28 mouse cellular contexts compared by ENCODE assay signal in genomic region chr6:39896500-39896899, GRCm38 (mm10). TPM values are rescaled to one million over a fixed set of nuclear protein-coding genes. Genes with fewer than 3 reads are reported as not detected.
DNase-seq lines count a peak whose midpoint lies in the region; ATAC-seq and TF ChIP-seq lines count a peak whose summit lies in the region.
"Had no signal": no experiment of that assay in that cellular context is flagged by ENCODE, and none has a peak within 500 bp of the region (broad histone marks: within the 10 kb centered on the region; RNA-seq: fewer than 3 reads in every experiment).

No protein-coding gene starts in this region.

- no peaks in the 10 kb centered on the region for H3K27me3 ChIP-seq in forebrain, embryonic 13.5 days
- no peaks in the 10 kb centered on the region for H3K27me3 ChIP-seq in forebrain, embryonic 12.5 days
- no peaks in the 10 kb centered on the region for H3K27me3 ChIP-seq in hindbrain, embryonic 13.5 days
- no peaks in the 10 kb centered on the region for H3K27me3 ChIP-seq in hindbrain, embryonic 10.5 days (ENCODE audit: insufficient read depth, poor library complexity, severe bottlenecking)
- no peaks in the 10 kb centered on the region for H3K27me3 ChIP-seq in hindbrain, embryonic 14.5 days (ENCODE audit: control insufficient read depth, insufficient read depth, low read length)
- H3K27me3 ChIP-seq in lung, postnatal 0 days (replicated peaks; ENCODE audit: insufficient read depth, low read length) = no peaks in the 10 kb centered on the region
- H3K27me3 ChIP-seq: embryonic facial prominence, embryonic 13.5 days; heart, embryonic 15.5 days; limb, embryonic 15.5 days had no signal

- H3K4me2 ChIP-seq in forebrain, embryonic 13.5 days = peak overlapping the region; percentile 16; the same call in 1 of the 2 replicates
- H3K4me2 ChIP-seq in forebrain, embryonic 12.5 days = no peak overlapping the region
- H3K4me2 ChIP-seq in hindbrain, embryonic 13.5 days = no peak overlapping the region
- no peak overlapping the region for H3K4me2 ChIP-seq in hindbrain, embryonic 14.5 days (replicated peaks)
- H3K4me2 ChIP-seq in lung, postnatal 0 days (replicated peaks; ENCODE audit: low read depth, low read length) = no peak overlapping the region
- H3K4me2 ChIP-seq: embryonic facial prominence, embryonic 13.5 days; heart, embryonic 15.5 days; limb, embryonic 15.5 days had no signal

- 32% methylated on average over 3 of the region's 3 CpGs for WGBS in forebrain, embryonic 13.5 days
- 29% methylated on average over 3 of the region's 3 CpGs for WGBS in forebrain, embryonic 12.5 days
- WGBS in hindbrain, embryonic 13.5 days = 21% methylated on average over 3 of the region's 3 CpGs
- 61% methylated on average over 3 of the region's 3 CpGs for WGBS in hindbrain, embryonic 10.5 days
- WGBS in hindbrain, embryonic 14.5 days = 28% methylated on average over 3 of the region's 3 CpGs
- 86% methylated on average over 3 of the region's 3 CpGs for WGBS in lung, postnatal 0 days

- H3K4me3 ChIP-seq in forebrain, embryonic 13.5 days = no peak overlapping the region
- no peak overlapping the region for H3K4me3 ChIP-seq in forebrain, embryonic 12.5 days (replicated peaks)
- no peak overlapping the region for H3K4me3 ChIP-seq in hindbrain, embryonic 13.5 days
- H3K4me3 ChIP-seq in hindbrain, embryonic 10.5 days = no peak overlapping the region
- no peak overlapping the region for H3K4me3 ChIP-seq in hindbrain, embryonic 14.5 days (replicated peaks; ENCODE audit: low read length)
- H3K4me3 ChIP-seq in lung, postnatal 0 days (ENCODE audit: low read depth, low read length) = no peak overlapping the region
- H3K4me3 ChIP-seq: embryonic facial prominence, embryonic 13.5 days; heart, embryonic 10.5 days; heart, embryonic 15.5 days; limb, embryonic 10.5 days; limb, embryonic 15.5 days had no signal

- peaks cover 20% of the 10 kb centered on the region for H3K4me1 ChIP-seq in forebrain, embryonic 13.5 days
- peaks cover 23% of the 10 kb centered on the region for H3K4me1 ChIP-seq in forebrain, embryonic 12.5 days
- peaks cover 17% of the 10 kb centered on the region for H3K4me1 ChIP-seq in hindbrain, embryonic 13.5 days (replicated peaks)
- peaks cover 19% of the 10 kb centered on the region; the same call in 1 of the 2 replicates for H3K4me1 ChIP-seq in hindbrain, embryonic 10.5 days (replicated peaks)
- H3K4me1 ChIP-seq in hindbrain, embryonic 14.5 days (replicated peaks; ENCODE audit: control insufficient read depth, insufficient read depth, low read length) = peaks cover 18% of the 10 kb centered on the region; the same call in 1 of the 2 replicates
- no peaks in the 10 kb centered on the region for H3K4me1 ChIP-seq in lung, postnatal 0 days (ENCODE audit: insufficient read depth, low read depth, low read length)
- H3K4me1 ChIP-seq: embryonic facial prominence, embryonic 13.5 days; heart, embryonic 10.5 days; heart, embryonic 15.5 days; limb, embryonic 10.5 days; limb, embryonic 15.5 days had no signal

- H3K9ac ChIP-seq in forebrain, embryonic 13.5 days = no peak overlapping the region
- H3K9ac ChIP-seq in forebrain, embryonic 12.5 days = no peak overlapping the region
- no peak overlapping the region for H3K9ac ChIP-seq in hindbrain, embryonic 13.5 days
- H3K9ac ChIP-seq in hindbrain, embryonic 14.5 days = no peak overlapping the region
- H3K9ac ChIP-seq in lung, postnatal 0 days (replicated peaks; ENCODE audit: low read depth) = no peak overlapping the region
- H3K9ac ChIP-seq: embryonic facial prominence, embryonic 13.5 days; heart, embryonic 15.5 days; limb, embryonic 15.5 days; liver, embryonic 14.5 days had no signal

- no peaks in the 10 kb centered on the region for H3K9me3 ChIP-seq in forebrain, embryonic 13.5 days (replicated peaks)
- H3K9me3 ChIP-seq in forebrain, embryonic 12.5 days = no peaks in the 10 kb centered on the region
- H3K9me3 ChIP-seq in hindbrain, embryonic 13.5 days = no peaks in the 10 kb centered on the region
- no peaks in the 10 kb centered on the region for H3K9me3 ChIP-seq in hindbrain, embryonic 10.5 days
- no peaks in the 10 kb centered on the region for H3K9me3 ChIP-seq in hindbrain, embryonic 14.5 days (ENCODE audit: control insufficient read depth, low read length)
- H3K9me3 ChIP-seq in lung, postnatal 0 days (ENCODE audit: low read length) = no peaks in the 10 kb centered on the region
- H3K9me3 ChIP-seq: embryonic facial prominence, embryonic 13.5 days; G1E; heart, embryonic 10.5 days; heart, embryonic 15.5 days; limb, embryonic 10.5 days; limb, embryonic 15.5 days had no signal

- DNase-seq in hindbrain, embryonic 10.5 days (ENCODE audit: low spot score) = no peak
- peak; percentile 69 for DNase-seq in brain, adult 2 months (ENCODE audit: low read depth, low spot score)
- no peak for DNase-seq in hindbrain, embryonic 14.5 days (ENCODE audit: low spot score)
- no peak for DNase-seq in lung, postnatal 0 days (ENCODE audit: low spot score)
- DNase-seq: adrenal gland, adult 8-10 months; cerebellum, adult 11 months; cerebellum, adult 9-10 months; cerebellum, postnatal 36 days; gastrocnemius, postnatal 14 days; kidney, adult 8-10 months; kidney, postnatal 4 days; layer of hippocampus, postnatal 36 days; lung, adult 2 months; lung, postnatal 14 days; thymus, postnatal 4 days had no signal

- ATAC-seq in forebrain, embryonic 13.5 days = peak; percentile 63; the same call in 1 of the 2 replicates
- ATAC-seq in forebrain, embryonic 12.5 days (ENCODE audit: low FRiP score) = no peak
- ATAC-seq in hindbrain, embryonic 13.5 days (ENCODE audit: low FRiP score) = no peak
- ATAC-seq in hindbrain, embryonic 14.5 days (ENCODE audit: low FRiP score) = no peak
- ATAC-seq in lung, postnatal 0 days = no peak
- ATAC-seq: intestine, embryonic 16.5 days had no signal

- no peak for TF ChIP-seq EP300 in lung, postnatal 0 days (IDR thresholded peaks at IDR 0.05)

- no peaks in the 10 kb centered on the region for H3K36me3 ChIP-seq in forebrain, embryonic 13.5 days (ENCODE audit: poor library complexity, severe bottlenecking)
- no peaks in the 10 kb centered on the region for H3K36me3 ChIP-seq in forebrain, embryonic 12.5 days (replicated peaks)
- no peaks in the 10 kb centered on the region for H3K36me3 ChIP-seq in hindbrain, embryonic 13.5 days
- no peaks in the 10 kb centered on the region for H3K36me3 ChIP-seq in hindbrain, embryonic 10.5 days
- H3K36me3 ChIP-seq in hindbrain, embryonic 14.5 days (replicated peaks; ENCODE audit: control insufficient read depth, insufficient read depth) = no peaks in the 10 kb centered on the region
- no peaks in the 10 kb centered on the region for H3K36me3 ChIP-seq in lung, postnatal 0 days (ENCODE audit: insufficient read depth, low read length)
- H3K36me3 ChIP-seq: embryonic facial prominence, embryonic 13.5 days; G1E; heart, embryonic 10.5 days; heart, embryonic 15.5 days; limb, embryonic 10.5 days; limb, embryonic 15.5 days had no signal

- H3K27ac ChIP-seq in forebrain, embryonic 13.5 days = peak overlapping the region; percentile 37
- H3K27ac ChIP-seq in forebrain, embryonic 12.5 days = no peak overlapping the region
- H3K27ac ChIP-seq in hindbrain, embryonic 13.5 days = 0 out of 2 replicates have a peak overlapping the region, but pooled peaks have one; percentile 44
- no peak overlapping the region for H3K27ac ChIP-seq in hindbrain, embryonic 10.5 days
- peak overlapping the region; percentile 14; the same call in 1 of the 2 replicates for H3K27ac ChIP-seq in hindbrain, embryonic 14.5 days
- no peak overlapping the region for H3K27ac ChIP-seq in lung, postnatal 0 days (ENCODE audit: low read length)
- H3K27ac ChIP-seq: embryonic facial prominence, embryonic 13.5 days; heart, embryonic 10.5 days; heart, embryonic 15.5 days; kidney, postnatal 0 days; limb, embryonic 10.5 days; limb, embryonic 15.5 days; liver, embryonic 14.5 days had no signal

- TF ChIP-seq CTCF in lung, postnatal 0 days (IDR thresholded peaks at IDR 0.05) = no peak

RNA-seq across cellular contexts. Expression of gene Tmem178b, which starts 23.4 kb away (rescaled TPM):
- 16.4 and 21.1 TPM in 2 replicates for polyA plus RNA-seq in forebrain, embryonic 13.5 days (2015; fragmentation: Nextera tagmentation; extraction: Ambion mirVana)
- 14.6 and 15.5 TPM in 2 replicates for polyA plus RNA-seq in forebrain, embryonic 12.5 days (2016; fragmentation: Nextera tagmentation; extraction: Ambion mirVana)
- 29.8 and 31.9 TPM in 2 replicates for polyA plus RNA-seq in hindbrain, embryonic 13.5 days (2015; fragmentation: Nextera tagmentation; extraction: Ambion mirVana)
- polyA plus RNA-seq in hindbrain, embryonic 10.5 days (2016; fragmentation: Nextera tagmentation; extraction: Ambion mirVana) = 2.8 and 7.0 TPM in 2 replicates
- 40.8 and 43.8 TPM in 2 replicates for polyA plus RNA-seq in hindbrain, embryonic 14.5 days (2014; fragmentation: Nextera tagmentation; extraction: Ambion mirVana)
- 0.10 and 0.24 TPM in 2 replicates for polyA plus RNA-seq in lung, postnatal 0 days (2015; fragmentation: Nextera tagmentation; extraction: Ambion mirVana)
- polyA plus RNA-seq: G1E; limb, embryonic 10.5 days; liver, embryonic 14.5 days; thymus, postnatal 0 days had no signal

Comparison
In these comparisons a context has a peak if more than half of its experiments do, and no peak if none do; other contexts are left out.
1. H3K27ac ChIP-seq: peak in forebrain, embryonic 13.5 days (single experiment), hindbrain, embryonic 13.5 days (single experiment) and hindbrain, embryonic 14.5 days (single experiment); none in forebrain, embryonic 12.5 days (single experiment), hindbrain, embryonic 10.5 days (single experiment) and lung, postnatal 0 days (single experiment).